Mouse (Mus musculus): ENCODE measurements around the gene Slc22a8.

DNA sequence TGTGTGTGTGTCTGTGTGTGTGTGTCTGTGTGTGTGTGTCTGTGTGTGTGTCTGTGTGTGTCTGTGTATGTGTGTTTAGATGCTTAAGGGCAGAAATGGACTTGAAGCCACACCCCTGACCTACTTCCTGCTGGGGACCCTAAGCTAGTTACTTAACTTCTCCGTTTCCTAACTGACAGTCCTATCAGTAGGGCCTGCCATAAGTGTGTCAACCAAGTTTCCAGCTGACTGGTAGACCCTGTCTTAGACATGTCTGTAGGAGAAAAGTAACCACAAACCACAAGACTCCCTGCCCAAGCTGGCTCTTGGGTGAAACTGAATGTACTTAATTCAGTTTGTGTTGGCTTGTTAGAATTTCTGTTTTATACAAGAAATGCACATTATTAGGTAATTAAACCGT lies 1.1 kb downstream of the Slc22a8 start:
- TF ChIP-seq CTCF (IDR thresholded peaks at IDR 0.05; ENCODE audit: borderline replicate concordance, insufficient read depth, low read length) (no peak), POLR2A (IDR thresholded peaks at IDR 0.05; ENCODE audit: low read depth, low read length) (no peak)

Data from embryonic fibroblast, embryonic 13.5 days (primary cell).